Comparison of ENCODE assay signal across 36 mouse cellular contexts in genomic region chr2:17589669-17590068, GRCm38 (mm10).
"Had no signal": no experiment of that assay in that cellular context is flagged by ENCODE, and none has a peak within 500 bp of the region (broad histone marks: within the 10 kb centered on the region; RNA-seq: fewer than 3 reads in every experiment).

No protein-coding gene starts in this region.

- H3K9ac ChIP-seq: heart, embryonic 12.5 days; heart, embryonic 13.5 days; heart, embryonic 15.5 days; hindbrain, embryonic 12.5 days; hindbrain, embryonic 13.5 days; hindbrain, embryonic 14.5 days; hindbrain, embryonic 15.5 days; intestine, embryonic 15.5 days; kidney, embryonic 15.5 days had no signal

- H3K27ac ChIP-seq: heart, adult 2 months; heart, embryonic 10.5 days; heart, embryonic 13.5 days; heart, embryonic 15.5 days; hindbrain, embryonic 10.5 days; hindbrain, embryonic 12.5 days; hindbrain, embryonic 13.5 days; hindbrain, embryonic 14.5 days; hindbrain, embryonic 15.5 days; hindbrain, postnatal 0 days; intestine, embryonic 15.5 days; kidney, embryonic 15.5 days; kidney, postnatal 0 days; layer of hippocampus, adult 2 months had no signal

- DNase-seq: heart, adult 18-20 months; heart, adult 2 months; heart, postnatal 10 days; heart, postnatal 14 days; heart, postnatal 36 days; heart, postnatal 4 days; kidney, adult 11 months; kidney, adult 18-20 months; kidney, adult 2 months; kidney, adult 8-10 months; kidney, adult 9 months; kidney, postnatal 10 days; kidney, postnatal 14 days; kidney, postnatal 25 days; kidney, postnatal 36 days; kidney, postnatal 4 days; layer of hippocampus, adult 9-11 months had no signal

- H3K4me3 ChIP-seq: heart, adult 2 months; heart, embryonic 10.5 days; heart, embryonic 12.5 days; heart, embryonic 13.5 days; heart, embryonic 15.5 days; hindbrain, embryonic 10.5 days; hindbrain, embryonic 12.5 days; hindbrain, embryonic 13.5 days; hindbrain, embryonic 15.5 days; intestine, embryonic 15.5 days; kidney, embryonic 15.5 days; layer of hippocampus, adult 2 months had no signal

- H3K9me3 ChIP-seq: heart, embryonic 10.5 days; heart, embryonic 12.5 days; heart, embryonic 13.5 days; heart, embryonic 15.5 days; hindbrain, embryonic 12.5 days; intestine, embryonic 15.5 days; kidney, embryonic 15.5 days had no signal

- H3K36me3 ChIP-seq: heart, embryonic 10.5 days; heart, embryonic 12.5 days; heart, embryonic 13.5 days; heart, embryonic 15.5 days; hindbrain, embryonic 10.5 days; hindbrain, embryonic 12.5 days; hindbrain, embryonic 13.5 days; hindbrain, embryonic 15.5 days; intestine, embryonic 15.5 days; kidney, embryonic 15.5 days had no signal

- H3K4me1 ChIP-seq: heart, embryonic 10.5 days; heart, embryonic 12.5 days; heart, embryonic 13.5 days; heart, embryonic 15.5 days; hindbrain, embryonic 10.5 days; hindbrain, embryonic 12.5 days; hindbrain, embryonic 13.5 days; hindbrain, embryonic 15.5 days; intestine, embryonic 15.5 days; kidney, embryonic 15.5 days had no signal

- H3K27me3 ChIP-seq: heart, embryonic 12.5 days; heart, embryonic 13.5 days; heart, embryonic 15.5 days; hindbrain, embryonic 12.5 days; hindbrain, embryonic 13.5 days; hindbrain, embryonic 15.5 days; intestine, embryonic 15.5 days; kidney, embryonic 15.5 days had no signal

- ATAC-seq: hindbrain, embryonic 16.5 days; hindbrain, postnatal 0 days; inflammation-experienced regulatory T-cells, adult 6 months; intestine, embryonic 15.5 days; intestine, embryonic 16.5 days; intestine, postnatal 0 days had no signal

- H3K4me2 ChIP-seq: heart, embryonic 11.5 days; heart, embryonic 12.5 days; heart, embryonic 13.5 days; heart, embryonic 15.5 days; hindbrain, embryonic 12.5 days; hindbrain, embryonic 13.5 days; hindbrain, embryonic 14.5 days; hindbrain, embryonic 15.5 days; intestine, embryonic 15.5 days; kidney, embryonic 15.5 days had no signal
